Mouse (Mus musculus): ENCODE data around the gene Rhoc.
A peak's percentile ranks its signal among the peaks of the same experiment; 100 is the strongest.

DNA sequence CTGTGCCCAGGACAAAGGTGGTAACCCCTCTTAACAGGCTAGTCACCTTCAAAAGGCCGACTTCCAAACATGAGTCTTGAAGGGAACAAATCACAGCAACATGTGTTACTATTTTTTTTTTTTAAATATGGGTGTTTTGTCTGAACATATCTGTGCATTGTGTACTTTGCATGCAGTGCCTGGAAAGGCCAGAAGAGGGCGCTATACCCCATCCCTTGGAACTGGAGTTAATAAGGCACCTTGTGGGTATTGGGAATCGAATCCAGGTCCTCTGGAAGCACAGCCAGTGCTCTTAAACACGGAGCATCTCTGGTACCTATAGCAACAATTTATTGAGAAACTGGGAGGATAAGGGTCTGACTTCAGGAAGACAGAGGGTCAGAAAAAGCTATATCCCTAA is 23.2 kb upstream of the Rhoc start:
- TF ChIP-seq CTCF (IDR thresholded peaks at IDR 0.05 in 2 of 3, conservative IDR thresholded peaks at IDR 0.05 in 1 of 3; ENCODE audit: control insufficient read depth in 1 of 3, insufficient read depth in 1 of 3, low read depth in 2 of 3, low read length in 3 of 3, poor library complexity in 1 of 3, severe bottlenecking in 1 of 3): peak; percentile 81 to 97 (median 85)
- no peak for TF ChIP-seq TAL1 (IDR thresholded peaks at IDR 0.05; ENCODE audit: low read length)

All from MEL (cell line).